Mouse (Mus musculus) monocyte, adult 5-6 weeks (primary cell): ENCODE results near the gene Gm10392. TPM values are rescaled to one million over a fixed set of nuclear protein-coding genes. Genes with fewer than 3 reads are reported as not detected.

Experiments
- ATAC-seq: fragments of 153-309, 156-312 bp; replicated peaks from 2 replicates; pipeline ENCODE4 v1.8.0; 2017; ENCODE audit warnings: mild to moderate bottlenecking; ENCODE audit not compliant: low TSS enrichment, insufficient number of reproducible peaks, severe bottlenecking, poor library complexity, low FRiP score
- total RNA-seq: library from RNA; stranded (forward); fragments of 200-1000, 200-491, 200-594 nt; gene quantifications from 3 replicates; pipeline ENCODE4 v1.2.3, GENCODE M21; 2017

The Gm10392 gene
- total RNA-seq, 1 experiment from 2014 or later = not detected

DNA sequence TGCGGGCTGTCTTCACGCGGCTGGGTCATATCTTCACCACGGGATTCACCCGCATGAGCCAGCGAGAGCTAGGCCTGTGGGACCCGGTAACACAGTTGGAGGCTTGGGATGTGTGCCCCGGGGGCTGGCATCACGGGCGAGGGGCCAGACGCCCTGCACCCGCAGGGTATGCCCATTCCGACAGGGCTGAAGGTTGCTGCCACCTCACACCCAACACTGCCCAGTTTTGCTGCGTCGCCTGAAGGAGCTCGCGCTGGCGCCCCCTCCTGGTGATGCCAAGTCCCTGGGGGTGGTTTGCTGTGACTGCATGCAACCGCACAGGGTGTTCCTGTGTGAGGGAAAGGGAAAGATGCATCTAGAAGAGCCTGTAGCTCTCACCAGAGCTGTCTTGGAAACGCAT lies 51.2 kb downstream of the Gm10392 start:
- peak; percentile 64 for ATAC-seq

DNA sequence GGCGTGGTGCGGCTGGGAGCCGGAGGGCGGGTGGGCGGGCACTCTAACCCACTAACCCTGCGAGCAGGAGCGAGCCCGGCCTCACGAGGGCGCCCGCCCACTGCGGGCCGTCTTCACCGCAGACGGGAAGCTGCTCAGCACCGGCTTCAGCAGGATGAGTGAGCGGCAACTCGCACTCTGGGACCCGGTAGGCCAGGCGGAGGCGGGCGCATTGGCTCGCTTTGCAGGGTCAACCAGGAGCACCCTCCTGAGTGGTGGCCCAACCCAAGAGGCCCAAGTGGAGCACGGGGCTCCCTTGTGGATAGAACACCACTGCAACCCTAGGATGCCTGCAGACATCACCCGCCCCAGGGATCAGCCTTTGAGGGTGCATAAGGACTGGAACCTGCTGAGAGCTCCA lies 51.8 kb downstream of the Gm10392 start:
- peak; percentile 33; the same call in 1 of the 2 replicates for ATAC-seq

Other genes with a start within 250 kb of the Gm10392 start
- gene Coro6, start 56.8 kb downstream of the Gm10392 start, total RNA-seq = 0.19 to 1.1 TPM in 2 of 3 replicates, not detected in the other
- 0.58 TPM in 1 of 3 replicates, not detected in the others for gene Ankrd13b, start 29.5 kb downstream of the Gm10392 start, total RNA-seq
- 10.6 to 14.7 TPM (median 13.6 TPM) in 3 replicates for gene Git1, start 25.6 kb downstream of the Gm10392 start, total RNA-seq
- 3.7 to 13.8 TPM (median 7.7 TPM) in 3 replicates for gene Abhd15, start 4.1 kb downstream of the Gm10392 start, total RNA-seq
- gene Trp53i13, start 3.2 kb downstream of the Gm10392 start, total RNA-seq = 0.68 TPM in 1 of 3 replicates, not detected in the others
- 63.1 to 91.5 TPM (median 68.0 TPM) in 3 replicates for gene Taok1, start 88.6 kb upstream of the Gm10392 start, total RNA-seq
- 135 to 169 TPM (median 146 TPM) in 3 replicates for gene Nufip2, start 167.0 kb upstream of the Gm10392 start, total RNA-seq
- not detected in 3 replicates for gene Cryba1, start 206.1 kb upstream of the Gm10392 start, total RNA-seq
- gene Myo18a, start 244.0 kb upstream of the Gm10392 start, total RNA-seq = 142 to 166 TPM (median 145 TPM) in 3 replicates